Mouse (Mus musculus) MEL (cell line): ENCODE measurements around the gene B3gnt4.
A peak's percentile ranks its signal among the peaks of the same experiment; 100 is the strongest.

Source experiments
- BHLHE40 ChIP-seq: IDR thresholded peaks from 2 replicates; pipeline ENCODE4 v1.6.1; 2012; ENCODE audit warnings: low read depth, mild to moderate bottlenecking, inconsistent platforms, low read length, improper control_type of control experiment, borderline replicate concordance
- CTCF ChIP-seq, 3 experiments: IDR thresholded peaks in 2 of 3; conservative IDR thresholded peaks in 1 of 3; 2 replicates each; pipeline ENCODE4 v1.5.1; 2011 to 2012; ENCODE audit warnings: low read length in 3 of 3, low read depth in 2 of 3, mild to moderate bottlenecking in 2 of 3, improper control_type of control experiment in 1 of 3, inconsistent platforms in 1 of 3, mixed read lengths in 1 of 3, moderate library complexity in 1 of 3; ENCODE audit not compliant: control insufficient read depth in 1 of 3, insufficient read depth in 1 of 3, poor library complexity in 1 of 3, severe bottlenecking in 1 of 3
- EP300 ChIP-seq, 2 experiments: IDR thresholded peaks; 2 replicates each; pipeline ENCODE4 v1.6.1; 2011; ENCODE audit warnings: improper control_type of control experiment in 2 of 2, low read length in 2 of 2, low read depth in 1 of 2, mild to moderate bottlenecking in 1 of 2
- GABPA ChIP-seq: IDR thresholded peaks from 2 replicates; pipeline ENCODE4 v1.6.1; 2012; ENCODE audit warnings: low read depth, mild to moderate bottlenecking, inconsistent platforms, low read length, improper control_type of control experiment, moderate library complexity
- GATA1 ChIP-seq: IDR thresholded peaks from 2 replicates; pipeline ENCODE4 v1.6.1; 2011; ENCODE audit warnings: low read depth, low read length, improper control_type of control experiment
- HCFC1 ChIP-seq: IDR thresholded peaks from 2 replicates; pipeline ENCODE4 v1.6.1; 2012; ENCODE audit warnings: low read depth, mild to moderate bottlenecking, inconsistent platforms, low read length, improper control_type of control experiment, moderate library complexity
- KAT2A ChIP-seq: conservative IDR thresholded peaks from 2 replicates; pipeline ENCODE4 v1.6.1; 2012; ENCODE audit warnings: low read depth, low read length, improper control_type of control experiment, inconsistent platforms
- POLR2A ChIP-seq, 2 experiments: IDR thresholded peaks; 2 replicates each; pipeline ENCODE4 v1.6.1; 2011 to 2012; ENCODE audit warnings: low read length in 2 of 2, mild to moderate bottlenecking in 2 of 2, control low read depth in 1 of 2, improper control_type of control experiment in 1 of 2, low read depth in 1 of 2, moderate library complexity in 1 of 2; ENCODE audit not compliant: control insufficient read depth in 1 of 2, insufficient read depth in 1 of 2, poor library complexity in 1 of 2
- UBTF ChIP-seq: IDR thresholded peaks from 2 replicates; pipeline ENCODE4 v1.6.1; 2012; ENCODE audit warnings: low read depth, mild to moderate bottlenecking, inconsistent platforms, low read length, improper control_type of control experiment, moderate library complexity, borderline replicate concordance; ENCODE audit not compliant: insufficient read depth
- USF1 ChIP-seq: IDR thresholded peaks from 2 replicates; pipeline ENCODE4 v1.6.1; 2014; ENCODE audit warnings: low read depth, mild to moderate bottlenecking, inconsistent platforms, low read length, improper control_type of control experiment, moderate library complexity
- USF2 ChIP-seq, 2 experiments: IDR thresholded peaks; 2 replicates each; pipeline ENCODE4 v1.6.1; 2011 to 2012; ENCODE audit warnings: improper control_type of control experiment in 2 of 2, low read length in 2 of 2, borderline replicate concordance in 1 of 2, inconsistent platforms in 1 of 2, low read depth in 1 of 2, mild to moderate bottlenecking in 1 of 2; ENCODE audit not compliant: insufficient read depth in 1 of 2
- ZC3H11A ChIP-seq: IDR thresholded peaks from 2 replicates; pipeline ENCODE4 v1.6.1; 2012; ENCODE audit warnings: low read depth, mild to moderate bottlenecking, inconsistent platforms, low read length, improper control_type of control experiment

DNA sequence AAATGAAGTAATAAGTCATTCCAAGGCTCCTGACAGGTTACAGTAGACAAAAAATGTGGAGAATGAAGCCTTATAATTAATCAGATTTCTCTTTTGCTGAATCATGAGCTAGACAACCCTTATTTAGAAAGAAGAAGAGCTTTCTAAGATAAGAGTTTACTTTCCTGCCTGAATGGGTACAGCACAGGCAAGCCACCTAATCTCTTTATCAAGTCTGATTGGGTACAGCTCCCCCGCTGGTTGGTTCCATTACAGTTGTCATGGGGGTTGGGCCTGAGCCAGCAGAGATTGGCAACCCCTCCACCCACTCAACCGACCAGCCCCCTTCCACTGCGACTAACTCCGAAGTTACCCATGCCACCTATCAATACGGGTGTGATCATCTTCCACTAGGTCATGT lies 48.8 kb upstream of the B3gnt4 start:
- no peak for TF ChIP-seq CTCF (IDR thresholded peaks at IDR 0.05 in 2 of 3, conservative IDR thresholded peaks at IDR 0.05 in 1 of 3; ENCODE audit: control insufficient read depth in 1 of 3, insufficient read depth in 1 of 3, low read depth in 2 of 3, low read length in 3 of 3, poor library complexity in 1 of 3, severe bottlenecking in 1 of 3)
- peak; percentile 53 for TF ChIP-seq EP300 (IDR thresholded peaks at IDR 0.05; ENCODE audit: low read depth in 1 of 2, low read length in 2 of 2)
- TF ChIP-seq HCFC1 = no peak
- TF ChIP-seq USF1 = no peak
- TF ChIP-seq ZC3H11A = no peak
- no peak for TF ChIP-seq UBTF
- TF ChIP-seq BHLHE40 = no peak
- peak; percentile 41; the same call in 1 of the 2 replicates for TF ChIP-seq GABPA
- TF ChIP-seq USF2 (IDR thresholded peaks at IDR 0.05; ENCODE audit: borderline replicate concordance in 1 of 2, insufficient read depth in 1 of 2, low read depth in 1 of 2, low read length in 2 of 2) = no peak
- TF ChIP-seq POLR2A (IDR thresholded peaks at IDR 0.05; ENCODE audit: control insufficient read depth in 1 of 2, insufficient read depth in 1 of 2, low read depth in 1 of 2, low read length in 2 of 2, poor library complexity in 1 of 2) = no peak
- TF ChIP-seq GATA1 = peak; percentile 79
- no peak for TF ChIP-seq KAT2A
